30 mouse cellular contexts compared by ENCODE assay signal in the genomic region with DNA sequence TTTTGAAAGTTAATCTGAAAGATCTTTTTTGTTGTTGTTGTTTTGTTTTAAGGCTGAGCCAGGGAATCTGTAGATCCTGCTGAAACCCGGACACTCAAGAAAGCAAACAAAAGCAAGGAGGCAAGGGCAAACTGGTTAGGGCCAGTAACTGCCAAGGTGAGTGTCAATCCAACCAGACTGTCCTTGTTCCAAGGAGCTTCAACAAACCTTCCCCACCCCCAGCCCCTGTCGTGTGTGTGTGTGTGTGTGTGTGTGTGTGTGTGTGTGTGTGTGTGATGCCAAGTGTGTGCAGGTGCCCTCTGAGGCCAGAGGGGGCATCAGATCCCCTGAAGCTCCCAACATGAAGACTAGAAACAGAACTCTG.
A peak's percentile ranks its signal among the peaks of the same experiment; 100 is the strongest.
DNase-seq lines count a peak whose midpoint lies in the region; ATAC-seq and TF ChIP-seq lines count a peak whose summit lies in the region.
"Had no signal": no experiment of that assay in that cellular context is flagged by ENCODE, and none has a peak within 500 bp of the region (broad histone marks: within the 10 kb centered on the region; RNA-seq: fewer than 3 reads in every experiment).

No protein-coding gene starts in this region.

- no peaks in the 10 kb centered on the region for H3K27me3 ChIP-seq in heart, embryonic 13.5 days (replicated peaks)
- H3K27me3 ChIP-seq in lung, embryonic 14.5 days (ENCODE audit: insufficient read depth, low read length) = no peaks in the 10 kb centered on the region
- no peaks in the 10 kb centered on the region for H3K27me3 ChIP-seq in hindbrain, embryonic 11.5 days (ENCODE audit: control insufficient read depth, insufficient read depth, low read length)
- H3K27me3 ChIP-seq: CH12.LX; forebrain, embryonic 13.5 days; kidney, embryonic 15.5 days; limb, embryonic 13.5 days; midbrain, embryonic 13.5 days; neural tube, embryonic 13.5 days; Patski had no signal

- no peak for DNase-seq in gastrocnemius, adult 2 months
- DNase-seq in gastrocnemius, postnatal 36 days = no peak
- no peak for DNase-seq in heart, postnatal 10 days
- no peak for DNase-seq in lung, embryonic 14.5 days
- DNase-seq in lung, postnatal 36 days = no peak
- peak; percentile 90 for DNase-seq in ZHBTc4 (ENCODE audit: low read depth, low spot score)
- no peak for DNase-seq in hindbrain, embryonic 11.5 days (ENCODE audit: low spot score)
- DNase-seq: adrenal gland, postnatal 14 days; cerebellum, adult 11 months; cerebellum, postnatal 36 days; gastrocnemius, postnatal 25 days; kidney, adult 18-20 months; kidney, postnatal 36 days; right cerebral cortex, postnatal 4 days; thymus, adult 18-20 months; thymus, postnatal 25 days had no signal

- peak overlapping the region; percentile 50; the same call in 1 of the 2 replicates for H3K9ac ChIP-seq in heart, embryonic 13.5 days
- H3K9ac ChIP-seq in lung, embryonic 14.5 days = no peak overlapping the region
- no peak overlapping the region for H3K9ac ChIP-seq in hindbrain, embryonic 11.5 days (ENCODE audit: low read depth, low read length)
- H3K9ac ChIP-seq: forebrain, embryonic 13.5 days; kidney, embryonic 15.5 days; limb, embryonic 13.5 days; midbrain, embryonic 13.5 days; neural tube, embryonic 13.5 days had no signal

- no peak overlapping the region for H3K4me3 ChIP-seq in gastrocnemius, adult 2 months
- no peak overlapping the region for H3K4me3 ChIP-seq in heart, embryonic 13.5 days
- H3K4me3 ChIP-seq in lung, embryonic 14.5 days (ENCODE audit: low read depth, low read length) = no peak overlapping the region
- no peak overlapping the region for H3K4me3 ChIP-seq in hindbrain, embryonic 11.5 days (ENCODE audit: low read depth, low read length)
- H3K4me3 ChIP-seq: forebrain, embryonic 13.5 days; hindbrain, embryonic 10.5 days; kidney, embryonic 15.5 days; layer of hippocampus, adult 2 months; limb, embryonic 13.5 days; midbrain, embryonic 13.5 days; neural tube, embryonic 13.5 days had no signal

- TF ChIP-seq CTCF in gastrocnemius, adult 2 months (IDR thresholded peaks at IDR 0.05) = no peak
- no peak for TF ChIP-seq CTCF in lung, embryonic 14.5 days (IDR thresholded peaks at IDR 0.05; ENCODE audit: low read depth)

- no peak for ATAC-seq in heart, embryonic 13.5 days (ENCODE audit: extremely low read depth, insufficient number of reproducible peaks, low FRiP score, low TSS enrichment)
- no peak for ATAC-seq in lung, embryonic 14.5 days (ENCODE audit: insufficient read depth)
- no peak for ATAC-seq in hindbrain, embryonic 11.5 days (ENCODE audit: low FRiP score)
- ATAC-seq: forebrain, embryonic 13.5 days; hindbrain, embryonic 16.5 days; midbrain, embryonic 13.5 days; Patski had no signal

- H3K4me1 ChIP-seq in heart, embryonic 13.5 days = peaks cover 92% of the 10 kb centered on the region
- peaks cover 14% of the 10 kb centered on the region; the same call in 1 of the 2 replicates for H3K4me1 ChIP-seq in lung, embryonic 14.5 days (ENCODE audit: insufficient read depth)
- no peaks in the 10 kb centered on the region for H3K4me1 ChIP-seq in hindbrain, embryonic 11.5 days (replicated peaks; ENCODE audit: control insufficient read depth, insufficient read depth, low read length)

- no peaks in the 10 kb centered on the region for H3K9me3 ChIP-seq in heart, embryonic 13.5 days
- H3K9me3 ChIP-seq in lung, embryonic 14.5 days (ENCODE audit: low read depth, low read length) = no peaks in the 10 kb centered on the region
- H3K9me3 ChIP-seq in hindbrain, embryonic 11.5 days (ENCODE audit: control insufficient read depth, low read length) = no peaks in the 10 kb centered on the region
- H3K9me3 ChIP-seq: forebrain, embryonic 13.5 days; hindbrain, embryonic 10.5 days; kidney, embryonic 15.5 days; limb, embryonic 13.5 days; midbrain, embryonic 13.5 days; neural tube, embryonic 13.5 days had no signal

- no peak overlapping the region for H3K4me2 ChIP-seq in heart, embryonic 13.5 days
- no peak overlapping the region for H3K4me2 ChIP-seq in lung, embryonic 14.5 days
- H3K4me2 ChIP-seq in hindbrain, embryonic 11.5 days (replicated peaks; ENCODE audit: low read depth, low read length) = no peak overlapping the region
- H3K4me2 ChIP-seq: forebrain, embryonic 13.5 days; kidney, embryonic 15.5 days; limb, embryonic 13.5 days; liver, embryonic 11.5 days; midbrain, embryonic 13.5 days; neural tube, embryonic 13.5 days had no signal

- H3K27ac ChIP-seq in gastrocnemius, adult 2 months = peak overlapping the region; percentile 50
- peak overlapping the region; percentile 82 for H3K27ac ChIP-seq in heart, embryonic 13.5 days (replicated peaks)
- H3K27ac ChIP-seq in lung, embryonic 14.5 days (ENCODE audit: low read depth) = peak overlapping the region; percentile 73; the same call in 1 of the 2 replicates
- H3K27ac ChIP-seq in hindbrain, embryonic 11.5 days (ENCODE audit: low read depth, low read length) = no peak overlapping the region
- H3K27ac ChIP-seq: forebrain, embryonic 13.5 days; kidney, embryonic 15.5 days; layer of hippocampus, adult 2 months; limb, embryonic 13.5 days; macrophage; midbrain, embryonic 13.5 days; neural tube, embryonic 13.5 days; stomach, postnatal 0 days had no signal

- WGBS in heart, embryonic 13.5 days = 67% methylated on average over 2 of the region's 2 CpGs
- WGBS in lung, embryonic 14.5 days = 62% methylated on average over 2 of the region's 2 CpGs
- WGBS in hindbrain, embryonic 11.5 days = 85% methylated on average over 2 of the region's 2 CpGs

- peaks cover 2% of the 10 kb centered on the region; the same call in 1 of the 2 replicates for H3K36me3 ChIP-seq in heart, embryonic 13.5 days
- H3K36me3 ChIP-seq in lung, embryonic 14.5 days (ENCODE audit: insufficient read depth) = no peaks in the 10 kb centered on the region
- H3K36me3 ChIP-seq in hindbrain, embryonic 11.5 days (ENCODE audit: control insufficient read depth, insufficient read depth, low read length) = no peaks in the 10 kb centered on the region
- H3K36me3 ChIP-seq: hindbrain, embryonic 10.5 days; kidney, embryonic 15.5 days; limb, embryonic 13.5 days; midbrain, embryonic 13.5 days; neural tube, embryonic 13.5 days had no signal

- intact Hi-C loops in gastrocnemius, adult 2 months (cut with DNase I) = loop anchor here (10.0 kb wide), 2 partner anchors 214 to 306 kb away; a partner anchor contains a TSS
- intact Hi-C loops in gastrocnemius, postnatal 36 days (cut with DNase I) = no loop called here
- intact Hi-C loops in heart, postnatal 10 days (cut with DNase I) = loop anchor here (10.0 kb wide), 2 partner anchors 394 to 424 kb away; no protein-coding TSS in a partner anchor
